Mouse (Mus musculus) ES-E14 (cell line): Measurements from ENCODE around the gene Mybpc1. TPM values are rescaled to one million over a fixed set of nuclear protein-coding genes. Genes with fewer than 3 reads are reported as not detected.

Source experiments
- DNase-seq: peaks from one replicate; pipeline ENCODE4 v3.0.0-alpha.2; 2013; ENCODE audit warnings: low read depth, low spot score
- H3K27ac ChIP-seq: 2 replicates; pipeline ENCODE4 v1.5.1; 2012; ENCODE audit warnings: low read depth, mild to moderate bottlenecking, low read length, moderate library complexity, mixed read lengths; ENCODE audit not compliant: poor library complexity, insufficient read depth, severe bottlenecking
- H3K36me3 ChIP-seq: 2 replicates; pipeline ENCODE4 v1.6.1; 2012; ENCODE audit warnings: mild to moderate bottlenecking, low read length, moderate library complexity, mixed read lengths; ENCODE audit not compliant: control insufficient read depth, poor library complexity, insufficient read depth, severe bottlenecking
- H3K4me1 ChIP-seq, 2 experiments: fragments of 150-350 bp in 1 of 2; sonication (generic) in 1 of 2; 2 replicates each; pipeline ENCODE4 v1.6.1; 2012; ENCODE audit warnings: low read length in 2 of 2, mild to moderate bottlenecking in 1 of 2, mixed read lengths in 1 of 2; ENCODE audit not compliant: control insufficient read depth in 2 of 2, insufficient read depth in 2 of 2, poor library complexity in 1 of 2
- H3K4me3 ChIP-seq, 2 experiments: fragments of 150-350 bp in 1 of 2; sonication (generic) in 1 of 2; 2 replicates each; pipeline ENCODE4 v1.5.1; 2012; ENCODE audit warnings: low read length in 2 of 2, low read depth in 1 of 2, mild to moderate bottlenecking in 1 of 2, mixed read lengths in 1 of 2; ENCODE audit not compliant: insufficient read depth in 1 of 2, poor library complexity in 1 of 2, severe bottlenecking in 1 of 2
- H3K9ac ChIP-seq: 2 replicates; pipeline ENCODE4 v1.6.1; 2012; ENCODE audit warnings: low read depth, mild to moderate bottlenecking, low read length, mixed read lengths; ENCODE audit not compliant: poor library complexity, insufficient read depth, severe bottlenecking
- H3K9me3 ChIP-seq: fragments of 150-350 bp; sonication (generic); 2 replicates; pipeline ENCODE4 v1.6.1; 2012; ENCODE audit warnings: low read depth, mild to moderate bottlenecking, low read length; ENCODE audit not compliant: control insufficient read depth, insufficient read depth
- CHD2 ChIP-seq: IDR thresholded peaks from 2 replicates; pipeline ENCODE4 v1.6.1; 2014; ENCODE audit warnings: mild to moderate bottlenecking, low read depth, low read length, inconsistent platforms
- HCFC1 ChIP-seq: IDR thresholded peaks from 2 replicates; pipeline ENCODE4 v1.6.1; 2012; ENCODE audit warnings: low read length, inconsistent platforms, borderline replicate concordance; ENCODE audit not compliant: insufficient read depth
- MAFK ChIP-seq: IDR thresholded peaks from 2 replicates; pipeline ENCODE4 v1.6.1; 2014; ENCODE audit warnings: mild to moderate bottlenecking, low read depth, low read length, inconsistent platforms; ENCODE audit not compliant: insufficient read depth
- ZC3H11A ChIP-seq: IDR thresholded peaks from 2 replicates; pipeline ENCODE4 v1.6.1; 2012; ENCODE audit warnings: low read depth, mild to moderate bottlenecking, inconsistent platforms, low read length, borderline replicate concordance
- ZNF384 ChIP-seq: IDR thresholded peaks from 2 replicates; pipeline ENCODE4 v1.6.1; 2012; ENCODE audit warnings: low read depth, low read length, inconsistent platforms
- in situ Hi-C, 2 experiments: fragments of 600-800 bp; cut with MboI; formaldehyde crosslinking; loops; one replicate each; pipeline ENCODE4 v1.15.1; 2025; ENCODE audit warnings: low sequenced_read_pairs in 2 of 2, inconsistent platforms in 1 of 2; ENCODE audit not compliant: unreplicated experiment in 2 of 2
- total RNA-seq: library from RNA; depleted of rRNA; stranded (reverse); fragments of 300-350 nt; gene quantifications from 2 replicates; pipeline ENCODE4 v1.2.3, GENCODE M21; 2012

Mybpc1 gene
- total RNA-seq, 1 experiment = 1.7 TPM

DNA sequence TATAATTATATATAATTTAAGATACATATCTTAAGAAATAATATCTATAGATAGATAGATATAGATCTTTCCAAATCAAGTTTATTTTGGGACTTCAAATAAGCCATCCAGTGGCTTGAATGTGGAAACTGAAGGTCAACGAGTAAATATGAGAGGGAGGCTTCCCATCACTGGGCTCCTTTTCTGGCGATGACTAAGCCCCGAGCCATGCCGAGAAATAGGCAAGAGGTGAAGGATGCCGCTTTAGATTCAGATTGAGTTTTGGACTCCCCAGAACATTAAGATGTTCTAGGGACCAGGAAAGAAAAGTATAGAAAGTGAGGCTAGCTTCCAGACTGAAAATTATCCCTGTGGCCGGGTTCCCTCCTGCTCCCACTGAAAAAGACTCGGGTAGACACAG, 4.4 kb downstream of the Mybpc1 start:
- H3K4me1 ChIP-seq = no peaks in the 10 kb centered on the region
- H3K9me3 ChIP-seq = no peaks in the 10 kb centered on the region
- no peak overlapping the region for H3K9ac ChIP-seq
- in situ Hi-C loops = no loop called here
- TF ChIP-seq ZC3H11A (no peak), ZNF384 (no peak), HCFC1 (no peak), MAFK (no peak), CHD2 (no peak)
- DNase-seq = no peak
- no peaks in the 10 kb centered on the region for H3K36me3 ChIP-seq
- H3K4me3 ChIP-seq = no peak overlapping the region
- H3K27ac ChIP-seq = no peak overlapping the region

DNA sequence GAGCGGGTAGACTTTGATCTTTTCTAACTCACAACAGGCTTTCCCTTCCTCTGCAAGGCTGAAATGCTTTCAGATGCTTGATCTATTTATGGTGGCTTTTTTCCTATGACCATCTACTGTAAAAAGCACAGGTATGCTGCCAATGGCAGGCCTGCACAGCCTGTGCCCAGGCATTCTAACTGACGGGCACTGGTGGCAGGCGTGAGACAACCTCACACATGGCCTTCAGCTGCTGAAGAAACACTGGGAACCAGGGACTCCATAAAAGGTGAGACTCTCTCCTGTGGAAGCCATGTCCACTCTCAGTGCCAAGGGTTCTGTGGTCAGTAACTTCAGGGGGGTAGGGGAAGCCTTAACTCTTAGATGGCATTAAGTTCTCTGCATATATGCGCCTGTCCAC, 12.6 kb downstream of the Mybpc1 start:
- Histone ChIP-seq H3K36me3 (no peaks in the 10 kb centered on the region), H3K4me3 (no peak overlapping the region), H3K4me1 (no peaks in the 10 kb centered on the region), H3K9me3 (no peaks in the 10 kb centered on the region), H3K27ac (no peak overlapping the region), H3K9ac (no peak overlapping the region)
- DNase-seq = no peak
- TF ChIP-seq ZNF384 (no peak), MAFK (no peak), HCFC1 (no peak), ZC3H11A (no peak), CHD2 (no peak)
- in situ Hi-C loops = no loop called here

DNA sequence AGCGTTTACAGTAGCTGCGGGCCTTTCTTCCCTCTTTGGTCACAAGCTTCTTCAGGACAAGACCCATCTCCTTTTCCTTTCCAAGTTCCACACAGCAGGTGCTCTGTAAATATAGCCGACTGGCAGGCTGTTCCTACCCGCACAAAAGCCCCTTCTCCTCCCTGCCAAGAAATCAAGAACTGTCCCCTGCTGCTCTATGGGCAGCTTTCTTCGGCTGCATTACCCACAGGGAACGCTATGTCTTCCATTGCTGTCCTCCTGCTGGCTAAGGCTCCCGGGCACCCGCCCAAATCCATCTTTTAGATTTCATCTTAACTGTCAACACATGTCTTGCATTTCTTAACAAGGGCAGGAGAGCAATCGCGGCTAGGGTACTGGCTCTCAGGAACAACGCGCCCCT, 13.9 kb downstream of the Mybpc1 start:
- H3K4me1 ChIP-seq = no peaks in the 10 kb centered on the region
- no peak for DNase-seq
- in situ Hi-C loops = no loop called here
- no peak overlapping the region for H3K27ac ChIP-seq
- TF ChIP-seq ZC3H11A (no peak), CHD2 (no peak), ZNF384 (no peak), HCFC1 (no peak), MAFK (no peak)
- H3K36me3 ChIP-seq = no peaks in the 10 kb centered on the region
- H3K4me3 ChIP-seq = no peak overlapping the region
- H3K9me3 ChIP-seq = no peaks in the 10 kb centered on the region
- H3K9ac ChIP-seq = no peak overlapping the region

DNA sequence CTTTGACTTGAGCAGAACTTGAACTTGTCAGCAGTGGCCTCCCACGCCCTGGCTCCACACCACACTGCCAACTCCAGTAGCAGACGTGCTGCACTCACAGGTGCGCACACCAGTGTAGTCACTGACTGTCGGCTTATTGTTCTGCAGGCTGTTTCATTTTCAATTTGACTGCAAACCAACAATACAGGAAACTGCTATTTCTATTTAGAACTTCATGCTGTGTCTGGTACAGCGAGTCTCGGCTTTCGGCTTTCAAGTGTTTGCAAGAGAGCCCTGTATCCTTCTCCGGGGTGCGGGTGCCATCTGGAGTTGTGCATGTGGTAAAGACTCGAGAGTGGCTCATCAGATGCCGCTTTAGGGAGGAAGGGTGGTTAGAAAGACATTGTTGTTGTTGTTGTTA, 20.5 kb downstream of the Mybpc1 start:
- in situ Hi-C loops = no loop called here

DNA sequence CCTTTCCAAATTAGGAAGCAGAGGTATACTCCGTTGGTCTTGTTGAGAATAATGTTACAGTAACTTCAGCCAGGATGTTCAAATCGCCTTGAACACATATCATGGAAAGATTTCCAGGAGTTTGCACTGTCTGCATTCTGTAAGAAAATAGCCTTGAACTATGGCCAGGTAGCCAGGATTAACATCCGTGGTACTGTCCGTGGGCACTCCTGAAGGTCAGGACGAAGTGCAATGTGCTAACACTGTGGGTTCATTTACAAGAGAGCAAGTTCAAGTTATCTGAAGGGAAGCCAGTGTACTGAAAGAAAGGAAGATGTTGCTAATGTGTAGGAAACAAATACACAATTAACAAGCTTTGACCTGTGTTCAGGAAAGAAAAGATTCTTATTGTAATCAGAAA, 24.2 kb downstream of the Mybpc1 start:
- no peak for TF ChIP-seq ZC3H11A
- no peak for TF ChIP-seq MAFK
- TF ChIP-seq ZNF384 = no peak
- no peak for TF ChIP-seq CHD2
- no peak for TF ChIP-seq HCFC1
- no peak for DNase-seq
- H3K9me3 ChIP-seq = no peaks in the 10 kb centered on the region
- in situ Hi-C loops = no loop called here
- H3K36me3 ChIP-seq = no peaks in the 10 kb centered on the region
- no peak overlapping the region for H3K27ac ChIP-seq
- H3K9ac ChIP-seq = no peak overlapping the region
- no peak overlapping the region for H3K4me3 ChIP-seq
- no peaks in the 10 kb centered on the region for H3K4me1 ChIP-seq

More for the DNA sequence above, 20.5 kb downstream of the Mybpc1 start:
- no peak for TF ChIP-seq HCFC1
- no peak for TF ChIP-seq ZNF384
- TF ChIP-seq MAFK = no peak
- no peak for TF ChIP-seq CHD2
- TF ChIP-seq ZC3H11A = no peak
- Histone ChIP-seq H3K9ac (no peak overlapping the region), H3K4me3 (no peak overlapping the region), H3K36me3 (no peaks in the 10 kb centered on the region), H3K9me3 (no peaks in the 10 kb centered on the region), H3K27ac (no peak overlapping the region), H3K4me1 (no peaks in the 10 kb centered on the region)
- DNase-seq = no peak
